Mouse (Mus musculus) intestine, embryonic 14.5 days (tissue): ENCODE results near the gene Top2a. TPM values are rescaled to one million over a fixed set of nuclear protein-coding genes. Genes with fewer than 3 reads are reported as not detected.
A peak's percentile ranks its signal among the peaks of the same experiment; 100 is the strongest.

Source experiments
- ATAC-seq: fragments of 200-750 bp; cut with Nextera tagmentation; replicated peaks from 2 replicates; pipeline ENCODE4 v1.8.0; 2017; ENCODE audit warnings: low read depth, moderate number of reproducible peaks, moderate TSS enrichment, moderate library complexity; ENCODE audit not compliant: low FRiP score, low TSS enrichment
- DNase-seq: peaks from one replicate; pipeline ENCODE4 v3.0.0-alpha.2; 2018; ENCODE audit warnings: low spot score
- H3K27ac ChIP-seq: fragments of 300-500 bp; sonication (generic); 2 replicates; pipeline ENCODE4 v1.5.1; 2014; ENCODE audit warnings: low read depth, mild to moderate bottlenecking, control low read depth
- H3K27me3 ChIP-seq: fragments of 300-500 bp; sonication (generic); replicated peaks from 2 replicates; pipeline ENCODE4 v1.6.1; 2014; ENCODE audit warnings: low read length, control low read depth; ENCODE audit not compliant: control insufficient read depth, insufficient read depth
- H3K36me3 ChIP-seq: fragments of 300-500 bp; sonication (generic); 2 replicates; pipeline ENCODE4 v1.6.1; 2014; ENCODE audit warnings: low read length, control low read depth; ENCODE audit not compliant: control insufficient read depth, insufficient read depth
- H3K4me1 ChIP-seq: fragments of 300-500 bp; sonication (generic); replicated peaks from 2 replicates; pipeline ENCODE4 v1.6.1; 2014; ENCODE audit warnings: low read length, control low read depth, mixed read lengths; ENCODE audit not compliant: control insufficient read depth, insufficient read depth
- H3K4me2 ChIP-seq: fragments of 300-500 bp; sonication (generic); 2 replicates; pipeline ENCODE4 v1.6.1; 2014; ENCODE audit warnings: low read length
- H3K4me3 ChIP-seq: fragments of 300-500 bp; sonication (generic); 2 replicates; pipeline ENCODE4 v1.5.1; 2014; ENCODE audit warnings: low read depth, low read length, control low read depth, mixed read lengths
- H3K9ac ChIP-seq: fragments of 300-500 bp; sonication (generic); 2 replicates; pipeline ENCODE4 v1.6.1; 2014; ENCODE audit warnings: mild to moderate bottlenecking, low read length
- H3K9me3 ChIP-seq: fragments of 300-500 bp; sonication (generic); 2 replicates; pipeline ENCODE4 v1.6.1; 2016; ENCODE audit warnings: low read length, control low read depth; ENCODE audit not compliant: control insufficient read depth
- WGBS: fragments of 180-500 bp; shearing (Covaris S2); extraction: QIAGEN DNeasy Blood & Tissue Kit; methylation state at CpG from one replicate; pipeline ENCODE4 v1.1.7; 2014; 5-methylcytosine and 5-hydroxymethylcytosine counted together
- polyA plus RNA-seq: library from polyadenylated mRNA; unstranded; fragments of >200 nt; fragmentation: Nextera tagmentation; extraction: Ambion mirVana; gene quantifications from 2 replicates; pipeline ENCODE4 v1.2.1, GENCODE M21; 2014

The Top2a gene
- polyA plus RNA-seq, 1 experiment from 2014 or later: 248 TPM

GRCm38 (mm10) chr11:99026899-99027440 is 3.0 kb upstream of the Top2a start:
- H3K4me2 ChIP-seq: no peak overlapping the region
- no peak for ATAC-seq
- no peak overlapping the region for H3K4me3 ChIP-seq
- no peak overlapping the region for H3K9ac ChIP-seq
- no peaks in the 10 kb centered on the region for H3K9me3 ChIP-seq
- 85% methylated on average over 12 of the region's 12 CpGs for WGBS
- peaks cover 6% of the 10 kb centered on the region; the same call in 1 of the 2 replicates for H3K36me3 ChIP-seq
- peaks cover 13% of the 10 kb centered on the region for H3K4me1 ChIP-seq
- H3K27me3 ChIP-seq: no peaks in the 10 kb centered on the region
- no peak for DNase-seq
- H3K27ac ChIP-seq: no peak overlapping the region

GRCm38 (mm10) chr11:99025878-99026277 is 1.9 kb upstream of the Top2a start:
- Histone ChIP-seq H3K4me2 (no peak overlapping the region), H3K9me3 (no peaks in the 10 kb centered on the region), H3K36me3 (peaks cover 17% of the 10 kb centered on the region), H3K4me1 (peaks cover 13% of the 10 kb centered on the region), H3K27ac (no peak overlapping the region), H3K27me3 (no peaks in the 10 kb centered on the region), H3K4me3 (no peak overlapping the region), H3K9ac (no peak overlapping the region)
- DNase-seq: no peak
- no peak for ATAC-seq
- WGBS: 86% methylated on average over 6 of the region's 6 CpGs

- WGBS: 38% methylated on average over 18 of the region's 18 CpGs
- Histone ChIP-seq H3K27ac (peak overlapping the region; percentile 51; the same call in 1 of the 2 replicates), H3K4me3 (peak overlapping the region; percentile 70), H3K27me3 (no peaks in the 10 kb centered on the region), H3K4me1 (peaks cover 13% of the 10 kb centered on the region), H3K9ac (peak overlapping the region; percentile 14; the same call in 1 of the 2 replicates), H3K9me3 (no peaks in the 10 kb centered on the region), H3K4me2 (peak overlapping the region; percentile 54), H3K36me3 (peaks cover 30% of the 10 kb centered on the region)
- ATAC-seq (no peak), DNase-seq (peak; percentile 66)
These were observed 612 bp upstream of the Top2a start for GRCm38 (mm10) chr11:99024468-99025134.

GRCm38 (mm10) chr11:99023094-99023493 is 895 bp downstream of the Top2a start:
- DNase-seq (no peak), ATAC-seq (no peak)
- Histone ChIP-seq H3K4me2 (peak overlapping the region; percentile 72), H3K36me3 (peaks cover 43% of the 10 kb centered on the region), H3K27me3 (no peaks in the 10 kb centered on the region), H3K4me1 (peaks cover 13% of the 10 kb centered on the region), H3K9ac (peak overlapping the region; percentile 83), H3K4me3 (peak overlapping the region; percentile 70), H3K9me3 (no peaks in the 10 kb centered on the region), H3K27ac (peak overlapping the region; percentile 48; the same call in 1 of the 2 replicates)
- WGBS: 8% methylated on average over 4 of the region's 4 CpGs

GRCm38 (mm10) chr11:99022384-99022933 is 1.5 kb downstream of the Top2a start:
- ATAC-seq (no peak), DNase-seq (no peak)
- Histone ChIP-seq H3K4me3 (peak overlapping the region; percentile 70), H3K9ac (peak overlapping the region; percentile 83), H3K27ac (no peak overlapping the region), H3K27me3 (no peaks in the 10 kb centered on the region), H3K36me3 (peaks cover 50% of the 10 kb centered on the region), H3K4me1 (peaks cover 13% of the 10 kb centered on the region), H3K9me3 (no peaks in the 10 kb centered on the region), H3K4me2 (peak overlapping the region; percentile 72)
- 76% methylated on average over 5 of the region's 5 CpGs for WGBS

- Histone ChIP-seq H3K36me3 (peaks cover 76% of the 10 kb centered on the region), H3K9me3 (no peaks in the 10 kb centered on the region), H3K9ac (no peak overlapping the region), H3K27ac (no peak overlapping the region), H3K4me1 (peaks cover 13% of the 10 kb centered on the region), H3K4me3 (no peak overlapping the region), H3K27me3 (no peaks in the 10 kb centered on the region), H3K4me2 (no peak overlapping the region)
- no peak for ATAC-seq
- DNase-seq: no peak
- 94% methylated on average over 6 of the region's 6 CpGs for WGBS
These were observed 4.1 kb downstream of the Top2a start for GRCm38 (mm10) chr11:99019844-99020243.

GRCm38 (mm10) chr11:99013856-99014255 is 10.1 kb downstream of the Top2a start:
- no peak overlapping the region for H3K4me3 ChIP-seq
- H3K36me3 ChIP-seq: peaks cover 100% of the 10 kb centered on the region
- no peak overlapping the region for H3K9ac ChIP-seq
- no peak overlapping the region for H3K27ac ChIP-seq
- 97% methylated on average over 1 of the region's 1 CpGs for WGBS
- no peaks in the 10 kb centered on the region for H3K4me1 ChIP-seq
- no peaks in the 10 kb centered on the region for H3K9me3 ChIP-seq
- no peak overlapping the region for H3K4me2 ChIP-seq
- DNase-seq (no peak), ATAC-seq (no peak)
- no peaks in the 10 kb centered on the region for H3K27me3 ChIP-seq

GRCm38 (mm10) chr11:99010706-99011105 is 13.3 kb downstream of the Top2a start:
- H3K4me1 ChIP-seq: no peaks in the 10 kb centered on the region
- ATAC-seq (no peak), DNase-seq (no peak)
- H3K4me2 ChIP-seq: no peak overlapping the region
- no peak overlapping the region for H3K27ac ChIP-seq
- no peak overlapping the region for H3K9ac ChIP-seq
- peaks cover 99% of the 10 kb centered on the region for H3K36me3 ChIP-seq
- H3K9me3 ChIP-seq: no peaks in the 10 kb centered on the region
- no peaks in the 10 kb centered on the region for H3K27me3 ChIP-seq
- WGBS: 95% methylated on average over 5 of the region's 5 CpGs
- no peak overlapping the region for H3K4me3 ChIP-seq
